Mouse (Mus musculus) heart, postnatal 0 days (tissue): ENCODE measurements around the gene Fam117a.

ENCODE experiments used
- CTCF ChIP-seq: IDR thresholded peaks from 2 replicates; pipeline ENCODE4 v1.5.1; 2016; ENCODE audit warnings: antibody characterized with exemption, control low read depth, low read depth
- EP300 ChIP-seq: IDR thresholded peaks from 2 replicates; pipeline ENCODE4 v1.6.1; 2016; ENCODE audit warnings: antibody characterized with exemption, low read depth

DNA sequence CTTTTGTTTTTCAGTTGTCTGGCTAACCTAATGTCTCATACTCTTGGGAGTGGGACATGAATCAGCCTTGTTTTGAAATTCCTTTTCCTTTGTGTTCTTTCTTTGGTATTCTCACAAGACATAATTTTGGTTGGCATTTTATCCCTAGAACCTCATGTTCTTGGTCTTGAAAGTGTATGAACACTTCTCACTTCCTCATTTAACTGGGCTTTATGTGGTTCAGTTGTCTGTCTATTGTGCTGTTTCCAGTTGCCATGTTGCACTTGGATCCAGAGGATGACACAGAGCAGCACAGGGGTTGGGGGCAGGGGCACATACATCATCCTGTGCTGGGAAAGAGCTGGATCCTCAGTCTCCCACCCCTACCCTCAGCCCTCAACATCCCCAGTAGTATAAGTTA is 79.1 kb downstream of the Fam117a start:
- TF ChIP-seq CTCF, result no peak
- no peak for TF ChIP-seq EP300
